Mouse (Mus musculus): Measurements from ENCODE around the gene Cyp2d40. TPM values are rescaled to one million over a fixed set of nuclear protein-coding genes. Genes with fewer than 3 reads are reported as not detected.

The Cyp2d40 gene
- total and polyA plus RNA-seq, 3 experiments = not detected

Small RNAs within 50 kb of the gene (microRNA-seq; reads per million reads assigned to microRNA genes)
- gene Gm27618 = 0 reads per million in 2 experiments

Other genes with a start within 250 kb of the Cyp2d40 start
- not detected for gene Cyp2d12, start 209.1 kb downstream of the Cyp2d40 start, total RNA-seq (2021)
- gene Cyp2d12, start 209.1 kb downstream of the Cyp2d40 start, polyA plus RNA-seq (2012; rRNA removed) = not detected in 2 replicates
- gene Cyp2d34, start 143.2 kb downstream of the Cyp2d40 start, total RNA-seq (2021) = not detected
- gene Cyp2d34, start 143.2 kb downstream of the Cyp2d40 start, polyA plus RNA-seq (2012; rRNA removed) = not detected in 2 replicates
- gene Cyp2d26, start 30.1 kb upstream of the Cyp2d40 start, total RNA-seq (2021) = not detected
- 1.3 TPM in 1 of 2 replicates, not detected in the other for gene Cyp2d26, start 30.1 kb upstream of the Cyp2d40 start, polyA plus RNA-seq (2012; rRNA removed)
- gene Tcf20, start 223.7 kb upstream of the Cyp2d40 start, total RNA-seq (2021) = 10 to 100 TPM; 60.1 to 60.8 TPM
- 6.6 and 9.5 TPM in 2 replicates for gene Tcf20, start 223.7 kb upstream of the Cyp2d40 start, polyA plus RNA-seq (2012; rRNA removed)